In genomic region chr10:119455543-119455940, GRCm38 (mm10) we compare ENCODE assay signal across 8 mouse cellular contexts. TPM values are rescaled to one million over a fixed set of nuclear protein-coding genes. Genes with fewer than 3 reads are reported as not detected.
DNase-seq lines count a peak whose midpoint lies in the region; ATAC-seq and TF ChIP-seq lines count a peak whose summit lies in the region.

No protein-coding gene starts in this region.

- no peak for ATAC-seq in heart, embryonic 12.5 days (ENCODE audit: insufficient number of reproducible peaks, low FRiP score)
- ATAC-seq in hindbrain, embryonic 14.5 days (ENCODE audit: low FRiP score) = no peak
- no peak for ATAC-seq in midbrain, embryonic 11.5 days (ENCODE audit: low FRiP score)

- WGBS in heart, embryonic 12.5 days = 12% methylated on average over 10 of the region's 10 CpGs
- WGBS in hindbrain, embryonic 14.5 days = 11% methylated on average over 10 of the region's 10 CpGs
- WGBS in midbrain, embryonic 11.5 days = 15% methylated on average over 10 of the region's 10 CpGs

- no peak for DNase-seq in heart, postnatal 10 days
- DNase-seq in hindbrain, embryonic 14.5 days (ENCODE audit: low spot score) = peak; percentile 55
- peak; percentile 89 for DNase-seq in midbrain, embryonic 11.5 days (ENCODE audit: low spot score, missing footprints)
- no peak for DNase-seq in c-Kit-positive CD71-positive TER-119-positive erythroid progenitor cells, embryonic 14.5 days (ENCODE audit: low spot score)
- DNase-seq in right cerebral cortex, adult 18-20 months = no peak
- DNase-seq in spleen, postnatal 36 days (ENCODE audit: low spot score in 2 of 2) = no peak

- no peak for TF ChIP-seq CTCF in cortical plate, adult 2 months (IDR thresholded peaks at IDR 0.05; ENCODE audit: extremely low read depth, insufficient read depth, low read length)

- no peak overlapping the region for H3K27ac ChIP-seq in heart, embryonic 12.5 days (ENCODE audit: poor library complexity, severe bottlenecking)
- no peak overlapping the region for H3K27ac ChIP-seq in cortical plate, adult 2 months (ENCODE audit: insufficient read depth, low read length)
- no peak overlapping the region for H3K27ac ChIP-seq in hindbrain, embryonic 14.5 days
- no peak overlapping the region for H3K27ac ChIP-seq in midbrain, embryonic 11.5 days (ENCODE audit: low read depth, low read length)

- TF ChIP-seq POLR2A in cortical plate, adult 2 months (IDR thresholded peaks at IDR 0.05; ENCODE audit: extremely low read depth, insufficient read depth, low read length) = no peak

- peak overlapping the region; percentile 82 for H3K4me3 ChIP-seq in heart, embryonic 12.5 days
- peak overlapping the region; percentile 90 for H3K4me3 ChIP-seq in cortical plate, adult 2 months (ENCODE audit: insufficient read depth, low read length)
- peak overlapping the region; percentile 62 for H3K4me3 ChIP-seq in hindbrain, embryonic 14.5 days (replicated peaks; ENCODE audit: low read length)
- H3K4me3 ChIP-seq in midbrain, embryonic 11.5 days (ENCODE audit: low read depth, low read length) = peak overlapping the region; percentile 76

- peak overlapping the region; percentile 99 for H3K4me2 ChIP-seq in heart, embryonic 12.5 days
- peak overlapping the region; percentile 92 for H3K4me2 ChIP-seq in hindbrain, embryonic 14.5 days (replicated peaks)
- peak overlapping the region; percentile 95 for H3K4me2 ChIP-seq in midbrain, embryonic 11.5 days

- H3K9me3 ChIP-seq in heart, embryonic 12.5 days (replicated peaks) = no peaks in the 10 kb centered on the region
- no peaks in the 10 kb centered on the region for H3K9me3 ChIP-seq in hindbrain, embryonic 14.5 days (ENCODE audit: control insufficient read depth, low read length)
- no peaks in the 10 kb centered on the region for H3K9me3 ChIP-seq in midbrain, embryonic 11.5 days (ENCODE audit: control insufficient read depth, low read length)

- H3K4me1 ChIP-seq in heart, embryonic 12.5 days (replicated peaks) = peaks cover 18% of the 10 kb centered on the region
- no peaks in the 10 kb centered on the region for H3K4me1 ChIP-seq in cortical plate, adult 2 months (ENCODE audit: control insufficient read depth, insufficient read depth, low read length)
- peaks cover 23% of the 10 kb centered on the region for H3K4me1 ChIP-seq in hindbrain, embryonic 14.5 days (replicated peaks; ENCODE audit: control insufficient read depth, insufficient read depth, low read length)
- H3K4me1 ChIP-seq in midbrain, embryonic 11.5 days (ENCODE audit: control insufficient read depth, insufficient read depth, low read length) = peaks cover 15% of the 10 kb centered on the region

- H3K9ac ChIP-seq in heart, embryonic 12.5 days = peak overlapping the region; percentile 86
- peak overlapping the region; percentile 85 for H3K9ac ChIP-seq in hindbrain, embryonic 14.5 days
- H3K9ac ChIP-seq in midbrain, embryonic 11.5 days (ENCODE audit: low read length) = no peak overlapping the region; the same call in 1 of the 2 replicates

- no peaks in the 10 kb centered on the region for H3K36me3 ChIP-seq in heart, embryonic 12.5 days
- no peaks in the 10 kb centered on the region for H3K36me3 ChIP-seq in hindbrain, embryonic 14.5 days (replicated peaks; ENCODE audit: control insufficient read depth, insufficient read depth)
- no peaks in the 10 kb centered on the region for H3K36me3 ChIP-seq in midbrain, embryonic 11.5 days (ENCODE audit: control insufficient read depth, insufficient read depth, low read length)

- intact Hi-C loops in heart, postnatal 10 days (cut with DNase I) = no loop called here

- peaks cover 5% of the 10 kb centered on the region; the same call in 1 of the 2 replicates for H3K27me3 ChIP-seq in heart, embryonic 12.5 days (replicated peaks)
- no peaks in the 10 kb centered on the region for H3K27me3 ChIP-seq in hindbrain, embryonic 14.5 days (ENCODE audit: control insufficient read depth, insufficient read depth, low read length)
- H3K27me3 ChIP-seq in midbrain, embryonic 11.5 days (ENCODE audit: control insufficient read depth, insufficient read depth, low read length) = peaks cover 5% of the 10 kb centered on the region; the same call in 1 of the 2 replicates

RNA-seq across cellular contexts. Expression of gene Grip1, which starts 1.9 kb away (rescaled TPM):
- 3.1 and 3.9 TPM in 2 replicates for polyA plus RNA-seq in heart, embryonic 12.5 days (2016; fragmentation: Nextera tagmentation; extraction: Ambion mirVana)
- 1 to 10 TPM; 1.0 to 1.4 TPM for total RNA-seq in heart, postnatal 10 days (2021)
- 7.8 and 9.2 TPM in 2 replicates for polyA plus RNA-seq in cortical plate, adult 2 months (2012; rRNA removed)
- polyA plus RNA-seq in hindbrain, embryonic 14.5 days (2014; fragmentation: Nextera tagmentation; extraction: Ambion mirVana) = 18.5 and 20.9 TPM in 2 replicates
- polyA plus RNA-seq in midbrain, embryonic 11.5 days (2014; fragmentation: Nextera tagmentation; extraction: Ambion mirVana) = 8.5 and 9.7 TPM in 2 replicates

Comparison
In these comparisons a context has a peak if more than half of its experiments do, and no peak if none do; other contexts are left out.
1. DNase-seq: peak in hindbrain, embryonic 14.5 days (single experiment) and midbrain, embryonic 11.5 days (single experiment); none in heart, postnatal 10 days (0 of 2), c-Kit-positive CD71-positive TER-119-positive erythroid progenitor cells, embryonic 14.5 days (single experiment), right cerebral cortex, adult 18-20 months (single experiment) and spleen, postnatal 36 days (0 of 2).
2. Peak in every context shown above with its lines, with median percentiles within 50 percentile points of each other: H3K4me2 ChIP-seq and H3K4me3 ChIP-seq.